Mouse (Mus musculus): ENCODE data around the gene AC134908.4. TPM values are rescaled to one million over a fixed set of nuclear protein-coding genes. Genes with fewer than 3 reads are reported as not detected.

Gene AC134908.4
- total RNA-seq, 4 experiments from 2014 or later = 1.8 to 3.3 TPM; not detected in 2

Small RNA genes within 50 kb of the gene (microRNA-seq; reads per million reads assigned to microRNA genes)
- gene Gm25083 (0 reads per million in 2 experiments), gene Mir3082 (2.2 to 5.0 reads per million in 2 experiments), gene Mir6966 (2.1 to 2.2 reads per million in 2 experiments)

Other genes starting within 250 kb of the AC134908.4 start
- 10 to 100 TPM; 49.8 to 68.7 (median 54.9) TPM for gene Sox8, start 225.0 kb downstream of the AC134908.4 start, total RNA-seq (2022)
- gene Lmf1, start 216.6 kb downstream of the AC134908.4 start, total RNA-seq (2022) = 10 to 100 TPM; 22.0 to 26.3 (median 24.6) TPM
- gene Gng13, start 78.5 kb downstream of the AC134908.4 start, total RNA-seq (2022) = 100 to 1,000 TPM; 125 to 148 (median 137) TPM
- gene Chtf18, start 68.2 kb downstream of the AC134908.4 start, total RNA-seq (2022) = 1 to 10 TPM; 1.8 to 3.1 (median 2.1) TPM
- 10 to 100 TPM; 55.9 to 61.2 (median 58.2) TPM for gene Rpusd1, start 68.0 kb downstream of the AC134908.4 start, total RNA-seq (2022)
- gene Mslnl, start 59.6 kb downstream of the AC134908.4 start, total RNA-seq (2022) = 1 to 10 TPM in 1 of 4 experiments, under 1 TPM in 3; 0.30 to 1.1 (median 0.70) TPM
- gene Msln, start 41.3 kb downstream of the AC134908.4 start, total RNA-seq (2022) = 1 to 10 TPM; 2.3 to 4.9 (median 2.6) TPM
- gene Narfl, start 21.9 kb downstream of the AC134908.4 start, total RNA-seq (2022) = 10 to 100 TPM; 32.1 to 40.6 (median 37.2) TPM
- gene Haghl, start 10.0 kb downstream of the AC134908.4 start, total RNA-seq (2022) = 100 to 1,000 TPM; 120 to 140 (median 140) TPM
- gene Ccdc78, start 9.1 kb downstream of the AC134908.4 start, total RNA-seq (2022) = under 1 TPM in 3 of 4 experiments, not detected in 1; 0.37 to 0.84 (median 0.37) TPM
- gene Fam173a, start 2.8 kb downstream of the AC134908.4 start, total RNA-seq (2022) = 10 to 100 TPM; 83.6 to 99.1 (median 88.6) TPM
- 10 to 100 TPM; 83.0 to 89.4 (median 88.3) TPM for gene Metrn, start 1.5 kb upstream of the AC134908.4 start, total RNA-seq (2022)
- 100 to 1,000 TPM; 603 to 725 (median 681) TPM for gene Fbxl16, start 13.4 kb upstream of the AC134908.4 start, total RNA-seq (2022)
- gene Wdr24, start 28.0 kb upstream of the AC134908.4 start, total RNA-seq (2022) = 10 to 100 TPM; 22.1 to 28.5 (median 26.8) TPM
- 10 to 100 TPM; 52.6 to 63.8 (median 56.4) TPM for gene Jmjd8, start 33.2 kb upstream of the AC134908.4 start, total RNA-seq (2022)
- gene Stub1, start 37.7 kb upstream of the AC134908.4 start, total RNA-seq (2022) = 100 to 1,000 TPM; 168 to 175 (median 172) TPM
- 10 to 100 TPM; 32.6 to 42.3 (median 37.5) TPM for gene Rhbdl1, start 41.6 kb upstream of the AC134908.4 start, total RNA-seq (2022)
- 10 to 100 TPM; 19.4 to 25.5 (median 21.2) TPM for gene Gm20683, start 46.1 kb upstream of the AC134908.4 start, total RNA-seq (2022)
- 10 to 100 TPM; 59.9 to 86.5 (median 78.9) TPM for gene Rhot2, start 49.2 kb upstream of the AC134908.4 start, total RNA-seq (2022)
- gene Wdr90, start 65.8 kb upstream of the AC134908.4 start, total RNA-seq (2022) = 10 to 100 TPM; 23.4 to 29.1 (median 24.5) TPM
- gene Mcrip2, start 73.1 kb upstream of the AC134908.4 start, total RNA-seq (2022) = 10 to 100 TPM; 16.8 to 25.2 (median 19.0) TPM
- 10 to 100 TPM; 31.4 to 37.3 (median 34.6) TPM for gene Mettl26, start 79.4 kb upstream of the AC134908.4 start, total RNA-seq (2022)
- 1 to 10 TPM; 1.4 to 3.2 (median 1.5) TPM for gene Wfikkn1, start 85.2 kb upstream of the AC134908.4 start, total RNA-seq (2022)
- 10 to 100 TPM; 39.7 to 46.1 (median 45.1) TPM for gene Rab40c, start 124.1 kb upstream of the AC134908.4 start, total RNA-seq (2022)
- 100 to 1,000 TPM; 104 to 113 (median 104) TPM for gene Pigq, start 149.3 kb upstream of the AC134908.4 start, total RNA-seq (2022)
- gene Nhlrc4, start 149.3 kb upstream of the AC134908.4 start, total RNA-seq (2022) = under 1 TPM; 0.41 to 0.74 (median 0.48) TPM
- gene A930017K11Rik, start 156.9 kb upstream of the AC134908.4 start, total RNA-seq (2022) = 1 to 10 TPM in 3 of 4 experiments, under 1 TPM in 1; 0.63 to 1.8 (median 1.4) TPM
- gene Capn15, start 190.1 kb upstream of the AC134908.4 start, total RNA-seq (2022) = 10 to 100 TPM; 34.3 to 50.9 (median 46.4) TPM

Data from left cerebral cortex, adult 8-10 months (tissue).